8 mouse cellular contexts compared by ENCODE assay signal in genomic region chr16:17914307-17915249, GRCm38 (mm10). TPM values are rescaled to one million over a fixed set of nuclear protein-coding genes. Genes with fewer than 3 reads are reported as not detected.
DNase-seq lines count a peak whose midpoint lies in the region; ATAC-seq lines count a peak whose summit lies in the region.

Gene Gsc2, minus strand, starts transcription at chr16:17915059.

- DNase-seq in heart, adult 18-20 months: no peak
- DNase-seq in R1 (ENCODE audit: low read depth, low spot score): peak; percentile 78
- peak; percentile 42 for DNase-seq in forebrain, embryonic 14.5 days (ENCODE audit: low spot score)
- DNase-seq in liver, embryonic 11.5 days (ENCODE audit: low spot score): no peak
- DNase-seq in retina, embryonic 14.5 days (ENCODE audit: low spot score): peak; percentile 43
- no peak for DNase-seq in layer of hippocampus, postnatal 10 days (ENCODE audit: low spot score in 2 of 2)

- H3K27me3 ChIP-seq in heart, embryonic 14.5 days (ENCODE audit: control insufficient read depth, insufficient read depth, low read length): peaks cover 67% of the 10 kb centered on the region
- H3K27me3 ChIP-seq in forebrain, embryonic 14.5 days (replicated peaks; ENCODE audit: control insufficient read depth, insufficient read depth, low read length): peaks cover 55% of the 10 kb centered on the region
- H3K27me3 ChIP-seq in liver, embryonic 11.5 days (replicated peaks; ENCODE audit: control insufficient read depth, insufficient read depth, low read length): peaks cover 55% of the 10 kb centered on the region

- no peak within 1 kb of the TSS for H3K27ac ChIP-seq in heart, embryonic 14.5 days (replicated peaks in 1 of 2; ENCODE audit: control insufficient read depth in 1 of 2, insufficient read depth in 1 of 2, low read depth in 2 of 2, low read length in 2 of 2)
- no peak within 1 kb of the TSS for H3K27ac ChIP-seq in forebrain, embryonic 14.5 days (ENCODE audit: low read depth, low read length)
- no peak within 1 kb of the TSS for H3K27ac ChIP-seq in liver, embryonic 11.5 days (ENCODE audit: low read depth, low read length)

- H3K4me3 ChIP-seq in heart, embryonic 14.5 days (ENCODE audit: control insufficient read depth in 1 of 2, insufficient read depth in 1 of 2, low read depth in 1 of 2, low read length in 2 of 2): peak within 1 kb of the TSS; percentile 7 to 38; a peak in 3 of 4 replicates
- peak within 1 kb of the TSS; percentile 31 for H3K4me3 ChIP-seq in forebrain, embryonic 14.5 days (ENCODE audit: low read depth, low read length)
- H3K4me3 ChIP-seq in liver, embryonic 11.5 days (ENCODE audit: low read depth, low read length): peak within 1 kb of the TSS; percentile 52

- H3K9ac ChIP-seq in heart, embryonic 14.5 days (ENCODE audit: low read length): peak within 1 kb of the TSS; percentile 25; the same call in 1 of the 2 replicates
- peak within 1 kb of the TSS; percentile 32 for H3K9ac ChIP-seq in forebrain, embryonic 14.5 days (ENCODE audit: low read length)
- peak within 1 kb of the TSS; percentile 13 for H3K9ac ChIP-seq in liver, embryonic 11.5 days (ENCODE audit: low read depth, low read length)

- no peak for ATAC-seq in heart, embryonic 14.5 days (ENCODE audit: insufficient number of reproducible peaks, insufficient read depth, low FRiP score, low read depth)
- ATAC-seq in forebrain, embryonic 14.5 days: no peak
- ATAC-seq in liver, embryonic 11.5 days (replicated peaks; ENCODE audit: low FRiP score): no peak; the same call in 1 of the 2 replicates
- no peak for ATAC-seq in cerebellum, adult (ENCODE audit: insufficient number of reproducible peaks, low FRiP score, low TSS enrichment)

- H3K4me2 ChIP-seq in heart, embryonic 14.5 days (ENCODE audit: low read length): peak within 1 kb of the TSS; percentile 70
- peak within 1 kb of the TSS; percentile 48 for H3K4me2 ChIP-seq in forebrain, embryonic 14.5 days (ENCODE audit: low read length)
- peak within 1 kb of the TSS; percentile 74 for H3K4me2 ChIP-seq in liver, embryonic 11.5 days

- peaks cover 3 to 17% of the 10 kb centered on the region in 2 experiments for H3K4me1 ChIP-seq in heart, embryonic 14.5 days (ENCODE audit: control insufficient read depth in 2 of 2, insufficient read depth in 2 of 2, low read length in 2 of 2)
- H3K4me1 ChIP-seq in forebrain, embryonic 14.5 days (ENCODE audit: control insufficient read depth, insufficient read depth, low read length): peaks cover 9% of the 10 kb centered on the region
- peaks cover 17% of the 10 kb centered on the region for H3K4me1 ChIP-seq in liver, embryonic 11.5 days (replicated peaks; ENCODE audit: control insufficient read depth, insufficient read depth, low read length)

- H3K9me3 ChIP-seq in heart, embryonic 14.5 days (ENCODE audit: control insufficient read depth, low read length): no peaks in the 10 kb centered on the region
- no peaks in the 10 kb centered on the region for H3K9me3 ChIP-seq in forebrain, embryonic 14.5 days (replicated peaks; ENCODE audit: control insufficient read depth, low read length)
- H3K9me3 ChIP-seq in liver, embryonic 11.5 days (ENCODE audit: control insufficient read depth, low read length): no peaks in the 10 kb centered on the region

- no peaks in the 10 kb centered on the region for H3K36me3 ChIP-seq in heart, embryonic 14.5 days (ENCODE audit: control insufficient read depth, insufficient read depth, low read length)
- H3K36me3 ChIP-seq in forebrain, embryonic 14.5 days (ENCODE audit: control insufficient read depth, insufficient read depth, low read length): no peaks in the 10 kb centered on the region
- no peaks in the 10 kb centered on the region for H3K36me3 ChIP-seq in liver, embryonic 11.5 days (ENCODE audit: control insufficient read depth, insufficient read depth, low read length)

- WGBS in heart, embryonic 14.5 days: under 1% methylated on average over 94 of the region's 106 CpGs
- under 1% methylated on average over 105 of the region's 106 CpGs for WGBS in forebrain, embryonic 14.5 days
- WGBS in liver, embryonic 11.5 days: 1% methylated on average over 106 of the region's 106 CpGs

RNA-seq across cellular contexts. Expression of gene Gsc2, which starts in this region (rescaled TPM):
- polyA plus RNA-seq in heart, embryonic 14.5 days (2014; fragmentation: Nextera tagmentation; extraction: Ambion mirVana): not detected in 2 replicates
- total RNA-seq in heart, adult 18-20 months (2021): not detected
- not detected in 2 replicates for polyA plus RNA-seq in forebrain, embryonic 14.5 days (2014; fragmentation: Nextera tagmentation; extraction: Ambion mirVana)
- 0.21 and 0.29 TPM in 2 replicates for polyA plus RNA-seq in liver, embryonic 11.5 days (2014; fragmentation: Nextera tagmentation; extraction: Ambion mirVana)
- total RNA-seq in layer of hippocampus, postnatal 10 days (2021): not detected

Comparison
In these comparisons a context has a peak if more than half of its experiments do, and no peak if none do; other contexts are left out.
1. Peak in DNase-seq, H3K4me3 ChIP-seq, H3K9ac ChIP-seq and H3K4me2 ChIP-seq in forebrain, embryonic 14.5 days; RNA of the gene not detected or under 1 TPM.
2. DNase-seq: peak in R1 (single experiment) and retina, embryonic 14.5 days (single experiment); none in heart, adult 18-20 months (0 of 2), liver, embryonic 11.5 days (single experiment) and layer of hippocampus, postnatal 10 days (0 of 2).
3. Peak in every context shown above with its lines, with median percentiles within 50 percentile points of each other: H3K4me2 ChIP-seq, H3K4me3 ChIP-seq and H3K9ac ChIP-seq.